Mouse (Mus musculus): Measurements from ENCODE around the gene Slfn1. TPM values are rescaled to one million over a fixed set of nuclear protein-coding genes. Genes with fewer than 3 reads are reported as not detected.
"Not testable (repeated sequence)": the region's sequence is repeated elsewhere in the genome, so short reads cannot be mapped to it uniquely, and the experiment has no call there.

Gene Slfn1
- polyA plus RNA-seq, 1 experiment from 2014 or later: 0.14 TPM

DNA sequence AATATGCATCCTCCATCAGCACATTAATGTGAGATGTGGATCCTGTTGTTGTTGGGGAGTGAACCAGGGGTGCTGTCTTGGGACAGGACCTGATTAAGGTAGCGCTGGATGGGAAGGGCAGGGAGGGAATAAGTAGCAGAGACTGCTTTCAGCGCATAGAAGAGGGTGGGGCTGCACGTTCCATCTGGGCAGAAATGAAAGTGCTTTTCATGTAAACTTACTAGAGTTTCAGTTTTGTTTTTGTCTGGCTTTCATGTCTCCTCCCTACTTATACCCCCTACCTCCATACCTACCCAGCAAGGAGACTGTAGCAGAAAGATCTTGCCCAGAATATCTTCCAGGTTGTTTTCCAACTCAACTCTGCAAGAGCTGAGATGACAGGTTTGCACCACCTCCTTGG is 1.4 kb downstream of the Slfn1 start:
- 40% methylated on average over 3 of the region's 3 CpGs for WGBS

DNA sequence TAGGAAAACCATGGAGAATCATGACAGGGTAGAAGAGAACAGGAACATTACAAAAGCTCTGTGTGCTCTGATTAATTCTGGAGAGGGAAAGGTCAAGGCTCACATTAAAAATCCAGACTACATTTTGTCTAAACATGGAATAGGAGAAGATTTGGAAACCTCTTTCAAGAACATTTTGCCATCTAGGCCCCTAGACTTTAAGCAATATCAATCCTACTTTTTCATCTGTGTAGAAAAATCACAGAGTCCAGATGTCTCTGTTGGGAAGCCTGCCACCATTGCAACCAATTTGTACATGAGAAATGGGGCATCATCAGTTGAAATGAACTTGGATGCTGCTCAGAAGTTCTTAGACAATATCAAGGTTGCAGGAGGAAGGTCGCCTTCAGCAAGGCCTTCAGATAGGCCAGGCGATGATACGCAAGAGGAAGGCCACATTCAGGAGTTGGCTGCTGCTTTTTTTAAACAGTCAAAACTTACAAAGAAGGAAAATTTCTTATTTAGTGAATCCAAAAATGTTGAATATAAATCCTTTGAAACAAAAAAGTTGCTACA is 4.6 kb downstream of the Slfn1 start:
- WGBS: 96% methylated on average over 3 of the region's 3 CpGs
- Histone ChIP-seq H3K4me3 (no peak overlapping the region), H3K27me3 (peaks cover 4% of the 10 kb centered on the region; the same call in 1 of the 2 replicates), H3K36me3 (no peaks in the 10 kb centered on the region), H3K9ac (no peak overlapping the region), H3K4me1 (no peaks in the 10 kb centered on the region), H3K4me2 (no peak overlapping the region), H3K27ac (no peak overlapping the region), H3K9me3 (no peaks in the 10 kb centered on the region)
- no peak for ATAC-seq (ENCODE audit: insufficient number of reproducible peaks, insufficient read depth, low FRiP score, low TSS enrichment, low read depth)

More for the DNA sequence above, 1.4 kb downstream of the Slfn1 start:
- Histone ChIP-seq H3K27ac (no peak overlapping the region), H3K4me2 (no peak overlapping the region), H3K27me3 (no peaks in the 10 kb centered on the region; the same call in 1 of the 2 replicates), H3K4me3 (no peak overlapping the region), H3K4me1 (no peaks in the 10 kb centered on the region), H3K9me3 (no peaks in the 10 kb centered on the region), H3K36me3 (no peaks in the 10 kb centered on the region), H3K9ac (no peak overlapping the region)
- ATAC-seq (ENCODE audit: insufficient number of reproducible peaks, insufficient read depth, low FRiP score, low TSS enrichment, low read depth): no peak

DNA sequence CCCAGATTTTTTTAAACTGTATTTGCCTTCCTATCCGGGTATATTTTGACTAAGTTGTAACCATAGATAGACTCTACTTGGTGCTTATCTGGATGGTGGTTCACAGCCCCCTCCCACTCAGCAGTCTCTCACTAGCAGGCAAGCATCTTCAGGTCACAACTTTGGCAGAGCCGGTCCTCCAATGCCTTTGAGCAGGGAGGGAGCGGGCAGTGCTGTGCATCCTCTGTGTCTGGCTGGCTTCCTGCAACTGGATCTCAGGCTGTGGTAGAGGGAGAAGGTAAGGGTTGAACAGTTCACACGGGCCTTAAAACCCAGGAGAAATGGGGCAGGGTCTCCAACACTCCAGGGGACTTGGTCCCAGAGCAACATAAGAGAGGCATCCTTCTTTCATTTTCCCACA is 6.5 kb downstream of the Slfn1 start:
- no peaks in the 10 kb centered on the region for H3K36me3 ChIP-seq
- whole genome bisulfite sequencing: 70% methylated on average over 4 of the region's 4 CpGs
- H3K4me1 ChIP-seq: no peaks in the 10 kb centered on the region
- H3K27me3 ChIP-seq: 0 out of 2 replicates have a peak, but pooled peaks cover 4% of the 10 kb centered on the region
- H3K4me2 ChIP-seq: no peak overlapping the region
- H3K9me3 ChIP-seq: no peaks in the 10 kb centered on the region
- no peak overlapping the region for H3K9ac ChIP-seq
- no peak overlapping the region for H3K4me3 ChIP-seq
- no peak overlapping the region for H3K27ac ChIP-seq
- no peak for ATAC-seq (ENCODE audit: insufficient number of reproducible peaks, insufficient read depth, low FRiP score, low TSS enrichment, low read depth)

DNA sequence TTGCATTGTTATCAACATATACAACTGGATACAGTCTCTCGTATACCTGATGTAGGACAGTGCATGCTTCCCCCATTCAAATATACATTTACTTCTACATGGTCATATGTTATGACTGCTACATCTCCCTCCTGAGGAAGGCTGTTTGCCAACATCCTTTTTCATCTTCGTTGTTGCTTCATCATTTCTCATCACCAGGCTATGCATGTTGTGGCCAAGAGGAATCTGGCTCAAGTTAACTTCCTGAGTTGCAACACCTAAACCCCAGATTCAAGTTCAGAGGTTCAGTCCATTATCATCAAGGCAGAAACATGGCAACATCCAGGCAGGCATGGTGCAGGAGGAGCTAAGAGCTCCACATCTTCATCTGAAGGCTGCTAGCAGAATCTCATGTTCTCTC is 8.3 kb downstream of the Slfn1 start:
- no peak for ATAC-seq (ENCODE audit: insufficient number of reproducible peaks, insufficient read depth, low FRiP score, low TSS enrichment, low read depth)
- no peaks in the 10 kb centered on the region for H3K36me3 ChIP-seq
- H3K4me3 ChIP-seq: no peak overlapping the region
- H3K9me3 ChIP-seq: no peaks in the 10 kb centered on the region
- H3K27me3 ChIP-seq: 0 out of 2 replicates have a peak, but pooled peaks cover 4% of the 10 kb centered on the region
- H3K4me1 ChIP-seq: no peaks in the 10 kb centered on the region
- WGBS: 82% methylated on average over 2 of the region's 2 CpGs
- H3K9ac ChIP-seq: no peak overlapping the region
- no peak overlapping the region for H3K27ac ChIP-seq
- no peak overlapping the region for H3K4me2 ChIP-seq

DNA sequence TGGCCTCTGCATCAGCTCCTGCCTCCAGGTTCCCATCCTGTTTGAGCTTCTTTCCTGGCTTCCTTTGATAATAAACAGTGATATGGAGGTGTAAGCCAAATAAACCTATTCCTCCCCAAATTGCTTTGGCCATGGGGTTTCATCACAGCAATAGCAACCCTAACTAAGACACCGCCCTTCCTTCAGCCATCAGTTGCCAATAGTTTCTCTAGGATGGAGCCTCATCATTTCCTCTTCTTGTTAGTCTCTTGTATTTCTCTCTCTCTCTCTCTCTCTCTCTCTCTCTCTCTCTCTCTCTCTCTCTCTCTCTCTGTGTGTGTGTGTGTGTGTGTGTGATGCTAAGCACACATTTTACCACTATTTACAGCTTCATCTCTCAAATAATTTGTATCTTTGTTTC is 9.0 kb downstream of the Slfn1 start:
- not testable (repeated sequence) for H3K27me3 ChIP-seq; H3K9ac ChIP-seq; H3K9me3 ChIP-seq; H3K4me3 ChIP-seq; H3K4me2 ChIP-seq; H3K27ac ChIP-seq; H3K36me3 ChIP-seq; ATAC-seq (ENCODE audit: insufficient number of reproducible peaks, insufficient read depth, low FRiP score, low TSS enrichment, low read depth); H3K4me1 ChIP-seq
- 100% methylated on average over 1 of the region's 1 CpGs for WGBS

DNA sequence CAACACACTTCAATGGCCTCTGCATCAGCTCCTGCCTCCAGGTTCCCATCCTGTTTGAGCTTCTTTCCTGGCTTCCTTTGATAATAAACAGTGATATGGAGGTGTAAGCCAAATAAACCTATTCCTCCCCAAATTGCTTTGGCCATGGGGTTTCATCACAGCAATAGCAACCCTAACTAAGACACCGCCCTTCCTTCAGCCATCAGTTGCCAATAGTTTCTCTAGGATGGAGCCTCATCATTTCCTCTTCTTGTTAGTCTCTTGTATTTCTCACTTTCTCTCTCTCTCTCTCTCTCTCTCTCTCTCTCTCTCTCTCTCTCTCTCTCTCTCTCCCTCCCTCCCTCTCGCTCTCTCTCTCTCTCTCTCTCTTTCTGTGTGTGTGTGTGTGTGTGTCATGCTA is 20.6 kb downstream of the Slfn1 start:
- H3K4me3 ChIP-seq; H3K9ac ChIP-seq; H3K27ac ChIP-seq; ATAC-seq (ENCODE audit: insufficient number of reproducible peaks, insufficient read depth, low FRiP score, low TSS enrichment, low read depth); H3K4me2 ChIP-seq; H3K27me3 ChIP-seq; H3K9me3 ChIP-seq; H3K36me3 ChIP-seq; H3K4me1 ChIP-seq: not testable (repeated sequence)
- 100% methylated on average over 1 of the region's 2 CpGs for WGBS

DNA sequence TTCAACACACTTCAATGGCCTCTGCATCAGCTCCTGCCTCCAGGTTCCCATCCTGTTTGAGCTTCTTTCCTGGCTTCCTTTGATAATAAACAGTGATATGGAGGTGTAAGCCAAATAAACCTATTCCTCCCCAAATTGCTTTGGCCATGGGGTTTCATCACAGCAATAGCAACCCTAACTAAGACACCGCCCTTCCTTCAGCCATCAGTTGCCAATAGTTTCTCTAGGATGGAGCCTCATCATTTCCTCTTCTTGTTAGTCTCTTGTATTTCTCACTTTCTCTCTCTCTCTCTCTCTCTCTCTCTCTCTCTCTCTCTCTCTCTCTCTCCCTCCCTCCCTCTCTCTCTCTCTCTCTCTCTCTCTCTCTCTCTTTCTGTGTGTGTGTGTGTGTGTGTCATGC is 32.3 kb downstream of the Slfn1 start:
- not testable (repeated sequence) for H3K9me3 ChIP-seq; H3K9ac ChIP-seq; H3K4me3 ChIP-seq; H3K4me1 ChIP-seq; H3K27ac ChIP-seq; ATAC-seq (ENCODE audit: insufficient number of reproducible peaks, insufficient read depth, low FRiP score, low TSS enrichment, low read depth); H3K4me2 ChIP-seq; H3K27me3 ChIP-seq; H3K36me3 ChIP-seq
- WGBS: no CpG with 5 or more reads among the region's 1 CpGs

Other genes with a start within 250 kb of the Slfn1 start
- 10.2 and 11.5 TPM in 2 replicates for gene Rffl, start 245.6 kb upstream of the Slfn1 start, polyA plus RNA-seq (2015; fragmentation: Nextera tagmentation; extraction: Ambion mirVana)
- gene Rad51d, start 226.2 kb upstream of the Slfn1 start, polyA plus RNA-seq (2015; fragmentation: Nextera tagmentation; extraction: Ambion mirVana): 11.7 and 12.9 TPM in 2 replicates
- gene Fndc8, start 224.7 kb upstream of the Slfn1 start, polyA plus RNA-seq (2015; fragmentation: Nextera tagmentation; extraction: Ambion mirVana): 0.15 and 0.32 TPM in 2 replicates
- 33.6 and 36.1 TPM in 2 replicates for gene Nle1, start 208.4 kb upstream of the Slfn1 start, polyA plus RNA-seq (2015; fragmentation: Nextera tagmentation; extraction: Ambion mirVana)
- gene Unc45b, start 206.3 kb upstream of the Slfn1 start, polyA plus RNA-seq (2015; fragmentation: Nextera tagmentation; extraction: Ambion mirVana): 5.7 and 8.6 TPM in 2 replicates
- gene Slfn5, start 165.5 kb upstream of the Slfn1 start, polyA plus RNA-seq (2015; fragmentation: Nextera tagmentation; extraction: Ambion mirVana): 0.94 and 1.8 TPM in 2 replicates
- 17.4 TPM in 2 replicates for gene Slfn9, start 125.0 kb upstream of the Slfn1 start, polyA plus RNA-seq (2015; fragmentation: Nextera tagmentation; extraction: Ambion mirVana)
- gene Slfn8, start 96.0 kb upstream of the Slfn1 start, polyA plus RNA-seq (2015; fragmentation: Nextera tagmentation; extraction: Ambion mirVana): 0.62 and 0.74 TPM in 2 replicates
- 3.3 and 4.8 TPM in 2 replicates for gene Slfn2, start 51.7 kb upstream of the Slfn1 start, polyA plus RNA-seq (2015; fragmentation: Nextera tagmentation; extraction: Ambion mirVana)
- 0.15 and 0.22 TPM in 2 replicates for gene Slfn4, start 58.3 kb downstream of the Slfn1 start, polyA plus RNA-seq (2015; fragmentation: Nextera tagmentation; extraction: Ambion mirVana)
- gene Slfn3, start 74.5 kb downstream of the Slfn1 start, polyA plus RNA-seq (2015; fragmentation: Nextera tagmentation; extraction: Ambion mirVana): 1.3 and 2.1 TPM in 2 replicates
- 0.21 and 0.51 TPM in 2 replicates for gene Slfn14, start 169.9 kb downstream of the Slfn1 start, polyA plus RNA-seq (2015; fragmentation: Nextera tagmentation; extraction: Ambion mirVana)
- gene Ap2b1, start 182.2 kb downstream of the Slfn1 start, polyA plus RNA-seq (2015; fragmentation: Nextera tagmentation; extraction: Ambion mirVana): 56.8 and 57.6 TPM in 2 replicates
- 14.9 and 15.4 TPM in 2 replicates for gene Pex12, start 185.7 kb downstream of the Slfn1 start, polyA plus RNA-seq (2015; fragmentation: Nextera tagmentation; extraction: Ambion mirVana)